Mouse (Mus musculus): ENCODE data around the gene Pfkp. TPM values are rescaled to one million over a fixed set of nuclear protein-coding genes. Genes with fewer than 3 reads are reported as not detected.

Pfkp gene
- polyA plus RNA-seq, 1 experiment from 2014 or later, result 10.2 TPM

GRCm38 (mm10) chr13:6601676-6602075 lies 46.9 kb downstream of the Pfkp start:
- no peak overlapping the region for H3K4me2 ChIP-seq
- no peaks in the 10 kb centered on the region for H3K4me1 ChIP-seq (replicated peaks)
- no peaks in the 10 kb centered on the region for H3K36me3 ChIP-seq
- no peak overlapping the region for H3K27ac ChIP-seq
- WGBS, result 67% methylated on average over 2 of the region's 2 CpGs
- H3K4me3 ChIP-seq (replicated peaks), result no peak overlapping the region
- ATAC-seq (ENCODE audit: insufficient number of reproducible peaks, insufficient read depth, low FRiP score, low TSS enrichment, low read depth), result no peak
- no peak overlapping the region for H3K9ac ChIP-seq (replicated peaks)
- H3K9me3 ChIP-seq, result no peaks in the 10 kb centered on the region
- H3K27me3 ChIP-seq, result no peaks in the 10 kb centered on the region

- H3K9me3 ChIP-seq, result no peaks in the 10 kb centered on the region
- no peak overlapping the region for H3K4me2 ChIP-seq
- WGBS, result 88% methylated on average over 8 of the region's 8 CpGs
- no peaks in the 10 kb centered on the region for H3K4me1 ChIP-seq (replicated peaks)
- no peaks in the 10 kb centered on the region for H3K36me3 ChIP-seq
- ATAC-seq (ENCODE audit: insufficient number of reproducible peaks, insufficient read depth, low FRiP score, low TSS enrichment, low read depth), result no peak
- no peak overlapping the region for H3K9ac ChIP-seq (replicated peaks)
- H3K4me3 ChIP-seq (replicated peaks), result no peak overlapping the region
- H3K27ac ChIP-seq, result no peak overlapping the region
- H3K27me3 ChIP-seq, result no peaks in the 10 kb centered on the region
Observed at GRCm38 (mm10) chr13:6600626-6601025, 48.0 kb downstream of the Pfkp start.

GRCm38 (mm10) chr13:6597801-6598200 lies 50.8 kb downstream of the Pfkp start:
- Histone ChIP-seq H3K4me1 (replicated peaks) (no peaks in the 10 kb centered on the region), H3K4me3 (replicated peaks) (no peak overlapping the region), H3K36me3 (no peaks in the 10 kb centered on the region), H3K27me3 (no peaks in the 10 kb centered on the region), H3K27ac (no peak overlapping the region), H3K9me3 (no peaks in the 10 kb centered on the region), H3K9ac (replicated peaks) (no peak overlapping the region), H3K4me2 (no peak overlapping the region)
- ATAC-seq (ENCODE audit: insufficient number of reproducible peaks, insufficient read depth, low FRiP score, low TSS enrichment, low read depth), result no peak
- 85% methylated on average over 16 of the region's 16 CpGs for WGBS

- Histone ChIP-seq H3K9me3 (no peaks in the 10 kb centered on the region), H3K27me3 (no peaks in the 10 kb centered on the region), H3K4me2 (no peak overlapping the region), H3K36me3 (no peaks in the 10 kb centered on the region), H3K27ac (no peak overlapping the region), H3K4me3 (replicated peaks) (no peak overlapping the region), H3K9ac (replicated peaks) (no peak overlapping the region), H3K4me1 (replicated peaks) (no peaks in the 10 kb centered on the region)
- WGBS, result 90% methylated on average over 4 of the region's 4 CpGs
- ATAC-seq (ENCODE audit: insufficient number of reproducible peaks, insufficient read depth, low FRiP score, low TSS enrichment, low read depth), result no peak
Observed at GRCm38 (mm10) chr13:6595403-6595802, 53.2 kb downstream of the Pfkp start.

GRCm38 (mm10) chr13:6590846-6591245 lies 57.7 kb downstream of the Pfkp start:
- Histone ChIP-seq H3K27me3 (no peaks in the 10 kb centered on the region), H3K4me1 (replicated peaks) (no peaks in the 10 kb centered on the region), H3K27ac (no peak overlapping the region), H3K4me2 (no peak overlapping the region), H3K9me3 (no peaks in the 10 kb centered on the region), H3K4me3 (replicated peaks) (no peak overlapping the region), H3K9ac (replicated peaks) (no peak overlapping the region), H3K36me3 (no peaks in the 10 kb centered on the region)
- 34% methylated on average over 3 of the region's 3 CpGs for WGBS
- no peak for ATAC-seq (ENCODE audit: insufficient number of reproducible peaks, insufficient read depth, low FRiP score, low TSS enrichment, low read depth)

- WGBS, result 69% methylated on average over 9 of the region's 9 CpGs
- Histone ChIP-seq H3K36me3 (peaks cover 8% of the 10 kb centered on the region), H3K9me3 (no peaks in the 10 kb centered on the region), H3K4me2 (no peak overlapping the region), H3K4me1 (replicated peaks) (no peaks in the 10 kb centered on the region), H3K4me3 (replicated peaks) (no peak overlapping the region), H3K9ac (replicated peaks) (no peak overlapping the region), H3K27ac (no peak overlapping the region), H3K27me3 (no peaks in the 10 kb centered on the region)
- ATAC-seq (ENCODE audit: insufficient number of reproducible peaks, insufficient read depth, low FRiP score, low TSS enrichment, low read depth), result no peak
Observed at GRCm38 (mm10) chr13:6586009-6586408, 62.6 kb downstream of the Pfkp start.

GRCm38 (mm10) chr13:6583499-6584125 lies 65.0 kb downstream of the Pfkp start:
- no peaks in the 10 kb centered on the region for H3K4me1 ChIP-seq (replicated peaks)
- no peak overlapping the region for H3K4me3 ChIP-seq (replicated peaks)
- H3K9ac ChIP-seq (replicated peaks), result no peak overlapping the region
- H3K27me3 ChIP-seq, result no peaks in the 10 kb centered on the region
- no peak for ATAC-seq (ENCODE audit: insufficient number of reproducible peaks, insufficient read depth, low FRiP score, low TSS enrichment, low read depth)
- no peak overlapping the region for H3K27ac ChIP-seq
- no peak overlapping the region for H3K4me2 ChIP-seq
- H3K9me3 ChIP-seq, result no peaks in the 10 kb centered on the region
- peaks cover 30% of the 10 kb centered on the region for H3K36me3 ChIP-seq
- 73% methylated on average over 4 of the region's 4 CpGs for WGBS

- H3K27ac ChIP-seq, result no peak overlapping the region
- H3K4me2 ChIP-seq, result no peak overlapping the region
- no peak overlapping the region for H3K9ac ChIP-seq (replicated peaks)
- whole genome bisulfite sequencing, result 96% methylated on average over 6 of the region's 6 CpGs
- no peak overlapping the region for H3K4me3 ChIP-seq (replicated peaks)
- peaks cover 96% of the 10 kb centered on the region for H3K36me3 ChIP-seq
- no peaks in the 10 kb centered on the region for H3K4me1 ChIP-seq (replicated peaks)
- no peaks in the 10 kb centered on the region for H3K27me3 ChIP-seq
- no peak for ATAC-seq (ENCODE audit: insufficient number of reproducible peaks, insufficient read depth, low FRiP score, low TSS enrichment, low read depth)
- H3K9me3 ChIP-seq, result no peaks in the 10 kb centered on the region
Observed at GRCm38 (mm10) chr13:6575920-6576509, 72.6 kb downstream of the Pfkp start.

GRCm38 (mm10) chr13:6565571-6565970 lies 83.0 kb downstream of the Pfkp start:
- Histone ChIP-seq H3K27ac (no peak overlapping the region), H3K4me1 (replicated peaks) (no peaks in the 10 kb centered on the region), H3K4me3 (replicated peaks) (no peak overlapping the region), H3K9me3 (no peaks in the 10 kb centered on the region), H3K27me3 (no peaks in the 10 kb centered on the region), H3K36me3 (peaks cover 97% of the 10 kb centered on the region), H3K9ac (replicated peaks) (no peak overlapping the region), H3K4me2 (no peak overlapping the region)
- 93% methylated on average over 5 of the region's 5 CpGs for WGBS
- ATAC-seq (ENCODE audit: insufficient number of reproducible peaks, insufficient read depth, low FRiP score, low TSS enrichment, low read depth), result no peak

- H3K9ac ChIP-seq (replicated peaks), result no peak overlapping the region
- no peak overlapping the region for H3K4me3 ChIP-seq (replicated peaks)
- no peaks in the 10 kb centered on the region for H3K4me1 ChIP-seq (replicated peaks)
- no peaks in the 10 kb centered on the region for H3K9me3 ChIP-seq
- H3K36me3 ChIP-seq, result peaks cover 96% of the 10 kb centered on the region
- no peak overlapping the region for H3K4me2 ChIP-seq
- no peaks in the 10 kb centered on the region for H3K27me3 ChIP-seq
- ATAC-seq (ENCODE audit: insufficient number of reproducible peaks, insufficient read depth, low FRiP score, low TSS enrichment, low read depth), result no peak
- no peak overlapping the region for H3K27ac ChIP-seq
- WGBS, result 89% methylated on average over 2 of the region's 2 CpGs
Observed at GRCm38 (mm10) chr13:6562409-6562808, 86.2 kb downstream of the Pfkp start.

GRCm38 (mm10) chr13:6557771-6558170 lies 90.8 kb downstream of the Pfkp start:
- 94% methylated on average over 7 of the region's 7 CpGs for WGBS
- H3K27ac ChIP-seq, result no peak overlapping the region
- H3K36me3 ChIP-seq, result peaks cover 90% of the 10 kb centered on the region
- H3K9ac ChIP-seq (replicated peaks), result no peak overlapping the region
- no peaks in the 10 kb centered on the region for H3K27me3 ChIP-seq
- H3K4me1 ChIP-seq (replicated peaks), result no peaks in the 10 kb centered on the region
- no peaks in the 10 kb centered on the region for H3K9me3 ChIP-seq
- no peak for ATAC-seq (ENCODE audit: insufficient number of reproducible peaks, insufficient read depth, low FRiP score, low TSS enrichment, low read depth)
- no peak overlapping the region for H3K4me3 ChIP-seq (replicated peaks)
- H3K4me2 ChIP-seq, result no peak overlapping the region

GRCm38 (mm10) chr13:6555656-6556055 lies 92.9 kb downstream of the Pfkp start:
- Histone ChIP-seq H3K4me1 (replicated peaks) (no peaks in the 10 kb centered on the region), H3K9ac (replicated peaks) (no peak overlapping the region), H3K27ac (no peak overlapping the region), H3K27me3 (no peaks in the 10 kb centered on the region), H3K9me3 (no peaks in the 10 kb centered on the region), H3K4me2 (no peak overlapping the region), H3K36me3 (peaks cover 89% of the 10 kb centered on the region), H3K4me3 (replicated peaks) (no peak overlapping the region)
- no peak for ATAC-seq (ENCODE audit: insufficient number of reproducible peaks, insufficient read depth, low FRiP score, low TSS enrichment, low read depth)
- WGBS, result 94% methylated on average over 11 of the region's 11 CpGs

All from limb, embryonic 12.5 days (tissue).